Mouse (Mus musculus) midbrain, embryonic 12.5 days (tissue): ENCODE data around the gene Tubb2a. TPM values are rescaled to one million over a fixed set of nuclear protein-coding genes. Genes with fewer than 3 reads are reported as not detected.

ENCODE experiments used
- ATAC-seq: fragments of 200-750 bp; cut with Nextera tagmentation; 2 replicates; pipeline ENCODE4 v1.8.0; 2017; ENCODE audit warnings: low read depth, moderate TSS enrichment, moderate library complexity; ENCODE audit not compliant: low FRiP score
- H3K27ac ChIP-seq: fragments of 300-500 bp; sonication (generic); replicated peaks from 2 replicates; pipeline ENCODE4 v1.5.1; 2016; ENCODE audit warnings: mild to moderate bottlenecking
- H3K27me3 ChIP-seq: fragments of 300-500 bp; sonication (generic); 2 replicates; pipeline ENCODE4 v1.6.1; 2016; ENCODE audit warnings: mild to moderate bottlenecking
- H3K36me3 ChIP-seq: fragments of 300-500 bp; sonication (generic); 2 replicates; pipeline ENCODE4 v1.6.1; 2016
- H3K4me1 ChIP-seq: fragments of 300-500 bp; sonication (generic); 2 replicates; pipeline ENCODE4 v1.6.1; 2016
- H3K4me2 ChIP-seq: fragments of 300-500 bp; sonication (generic); replicated peaks from 2 replicates; pipeline ENCODE4 v1.6.1; 2016; ENCODE audit warnings: mild to moderate bottlenecking, moderate library complexity
- H3K4me3 ChIP-seq: fragments of 300-500 bp; sonication (generic); 2 replicates; pipeline ENCODE4 v1.5.1; 2016; ENCODE audit warnings: mild to moderate bottlenecking
- H3K9ac ChIP-seq: fragments of 300-500 bp; sonication (generic); replicated peaks from 2 replicates; pipeline ENCODE4 v1.6.1; 2016; ENCODE audit warnings: mild to moderate bottlenecking, moderate library complexity
- H3K9me3 ChIP-seq: fragments of 300-500 bp; sonication (generic); 2 replicates; pipeline ENCODE4 v1.6.1; 2016; ENCODE audit warnings: mild to moderate bottlenecking
- WGBS: fragments of 180-500 bp; shearing (Covaris S2); methylation state at CpG from one replicate; pipeline ENCODE4 v1.1.7; 2016; 5-methylcytosine and 5-hydroxymethylcytosine counted together
- polyA plus RNA-seq: library from polyadenylated mRNA; unstranded; fragments of >200 nt; fragmentation: Nextera tagmentation; extraction: Ambion mirVana; gene quantifications from 2 replicates; pipeline ENCODE4 v1.2.1, GENCODE M21; 2016

Tubb2a gene
- polyA plus RNA-seq, 1 experiment from 2014 or later, result 668 TPM

- no peak overlapping the region for H3K4me2 ChIP-seq
- H3K9me3 ChIP-seq, result no peaks in the 10 kb centered on the region
- H3K4me3 ChIP-seq, result no peak overlapping the region
- ATAC-seq, result no peak
- WGBS, result 64% methylated on average over 4 of the region's 4 CpGs
- H3K27ac ChIP-seq, result no peak overlapping the region
- peaks cover 26% of the 10 kb centered on the region for H3K4me1 ChIP-seq
- no peaks in the 10 kb centered on the region for H3K27me3 ChIP-seq
- no peak overlapping the region; the same call in 1 of the 2 replicates for H3K9ac ChIP-seq
- peaks cover 7% of the 10 kb centered on the region for H3K36me3 ChIP-seq
Observed at GRCm38 (mm10) chr13:34070296-34070695, 7.5 kb downstream of the Tubb2a start.

- H3K4me1 ChIP-seq, result peaks cover 10% of the 10 kb centered on the region
- no peak overlapping the region for H3K27ac ChIP-seq
- no peaks in the 10 kb centered on the region for H3K9me3 ChIP-seq
- 45% methylated on average over 1 of the region's 1 CpGs for WGBS
- H3K9ac ChIP-seq, result no peak overlapping the region
- ATAC-seq, result no peak
- H3K4me2 ChIP-seq, result no peak overlapping the region
- H3K36me3 ChIP-seq, result no peaks in the 10 kb centered on the region
- no peaks in the 10 kb centered on the region for H3K27me3 ChIP-seq
- H3K4me3 ChIP-seq, result no peak overlapping the region
Observed at GRCm38 (mm10) chr13:34066351-34066750, 11.5 kb downstream of the Tubb2a start.

DNA sequence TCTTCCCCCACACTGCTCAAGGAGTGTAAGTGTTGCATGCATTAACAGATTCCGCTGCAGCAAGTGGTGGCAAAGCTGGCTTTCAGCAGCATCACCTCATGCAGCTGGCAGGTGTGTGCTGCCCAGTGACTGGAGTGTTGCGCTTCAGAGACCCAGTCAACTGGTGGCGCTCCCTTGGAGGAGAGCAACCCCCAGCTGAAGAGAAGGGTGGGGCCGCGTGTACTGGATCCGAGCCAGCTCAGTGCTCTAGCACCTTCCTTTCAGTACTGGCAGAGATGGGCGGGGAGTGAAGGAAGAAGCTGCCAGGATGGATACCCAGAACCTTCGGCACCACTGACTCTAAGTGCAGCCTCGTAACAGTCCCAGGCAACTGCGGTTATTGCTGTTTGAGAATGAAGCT lies 15.3 kb downstream of the Tubb2a start:
- no peaks in the 10 kb centered on the region for H3K9me3 ChIP-seq
- H3K4me2 ChIP-seq, result no peak overlapping the region
- no peak overlapping the region for H3K4me3 ChIP-seq
- H3K27me3 ChIP-seq, result no peaks in the 10 kb centered on the region
- no peak overlapping the region for H3K9ac ChIP-seq
- WGBS, result 84% methylated on average over 10 of the region's 10 CpGs
- peaks cover 4% of the 10 kb centered on the region; the same call in 1 of the 2 replicates for H3K36me3 ChIP-seq
- no peak for ATAC-seq
- H3K4me1 ChIP-seq, result no peaks in the 10 kb centered on the region
- no peak overlapping the region for H3K27ac ChIP-seq

GRCm38 (mm10) chr13:34060061-34060460 lies 17.7 kb downstream of the Tubb2a start:
- H3K27me3 ChIP-seq, result no peaks in the 10 kb centered on the region
- WGBS, result 90% methylated on average over 9 of the region's 9 CpGs
- no peak overlapping the region for H3K9ac ChIP-seq
- H3K4me1 ChIP-seq, result no peaks in the 10 kb centered on the region
- no peaks in the 10 kb centered on the region for H3K9me3 ChIP-seq
- no peak overlapping the region for H3K4me3 ChIP-seq
- H3K27ac ChIP-seq, result no peak overlapping the region
- no peak overlapping the region for H3K4me2 ChIP-seq
- peaks cover 17% of the 10 kb centered on the region for H3K36me3 ChIP-seq
- ATAC-seq, result no peak

DNA sequence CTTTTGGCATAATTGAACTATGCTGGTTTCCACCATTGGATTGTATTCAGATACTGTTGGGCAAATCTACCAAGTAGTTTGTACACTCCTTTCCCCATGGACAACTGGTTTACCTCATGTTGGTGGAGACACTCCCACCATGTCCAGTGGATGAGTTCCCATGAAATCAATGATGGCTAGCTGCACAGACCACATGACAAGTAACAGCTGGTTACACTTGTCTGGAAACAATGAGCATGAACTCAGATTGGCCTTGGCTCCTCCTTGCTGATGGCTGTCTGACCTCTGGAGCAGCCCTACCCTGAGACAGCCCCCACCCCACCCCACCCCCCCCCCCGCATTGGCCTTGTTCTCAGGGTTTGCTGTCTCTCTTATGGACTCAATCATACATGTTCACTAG lies 20.6 kb downstream of the Tubb2a start:
- WGBS, result 73% methylated on average over 1 of the region's 1 CpGs
- no peak for ATAC-seq
- Histone ChIP-seq H3K9me3 (no peaks in the 10 kb centered on the region), H3K9ac (no peak overlapping the region), H3K27me3 (no peaks in the 10 kb centered on the region), H3K27ac (no peak overlapping the region), H3K36me3 (peaks cover 20% of the 10 kb centered on the region), H3K4me2 (no peak overlapping the region), H3K4me3 (no peak overlapping the region), H3K4me1 (no peaks in the 10 kb centered on the region)

GRCm38 (mm10) chr13:34054983-34055382 lies 22.8 kb downstream of the Tubb2a start:
- WGBS, result 91% methylated on average over 3 of the region's 3 CpGs
- ATAC-seq, result no peak
- H3K4me2 ChIP-seq, result no peak overlapping the region

DNA sequence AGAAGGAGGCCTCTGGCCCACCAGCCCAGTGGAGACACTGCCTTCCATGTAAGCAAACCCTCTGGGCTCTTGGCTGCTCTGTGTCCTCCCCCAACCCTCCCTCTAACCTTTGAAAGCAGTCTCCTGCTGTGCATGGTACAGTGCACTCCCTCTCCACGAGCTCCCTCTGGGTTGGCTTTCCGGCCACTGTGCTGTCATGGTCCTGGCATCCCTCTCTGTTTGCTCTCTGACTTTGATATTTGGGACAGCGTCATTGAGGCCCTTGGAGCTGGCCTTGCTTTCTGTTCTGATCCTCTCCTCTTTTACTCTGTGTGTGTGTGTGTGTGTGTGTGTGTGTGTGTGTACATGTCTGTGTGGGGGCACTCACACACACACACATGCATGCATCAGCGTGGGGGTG lies 23.4 kb downstream of the Tubb2a start:
- Histone ChIP-seq H3K9me3 (no peaks in the 10 kb centered on the region), H3K27ac (no peak overlapping the region), H3K9ac (no peak overlapping the region), H3K27me3 (no peaks in the 10 kb centered on the region), H3K4me3 (no peak overlapping the region), H3K36me3 (peaks cover 28% of the 10 kb centered on the region), H3K4me2 (no peak overlapping the region), H3K4me1 (no peaks in the 10 kb centered on the region)
- no peak for ATAC-seq
- 66% methylated on average over 4 of the region's 4 CpGs for WGBS

More at GRCm38 (mm10) chr13:34054983-34055382, 22.8 kb downstream of the Tubb2a start:
- Histone ChIP-seq H3K4me1 (no peaks in the 10 kb centered on the region), H3K9ac (no peak overlapping the region), H3K27me3 (no peaks in the 10 kb centered on the region), H3K36me3 (peaks cover 27% of the 10 kb centered on the region), H3K27ac (no peak overlapping the region), H3K9me3 (no peaks in the 10 kb centered on the region), H3K4me3 (no peak overlapping the region)

- H3K4me2 ChIP-seq, result no peak overlapping the region
- WGBS, result 82% methylated on average over 13 of the region's 13 CpGs
- H3K9ac ChIP-seq, result no peak overlapping the region
- no peaks in the 10 kb centered on the region for H3K4me1 ChIP-seq
- H3K9me3 ChIP-seq, result no peaks in the 10 kb centered on the region
- H3K36me3 ChIP-seq, result peaks cover 28% of the 10 kb centered on the region
- H3K27me3 ChIP-seq, result no peaks in the 10 kb centered on the region
- ATAC-seq, result no peak
- H3K27ac ChIP-seq, result no peak overlapping the region
- H3K4me3 ChIP-seq, result no peak overlapping the region
Observed at GRCm38 (mm10) chr13:34053673-34054282, 24.0 kb downstream of the Tubb2a start.

DNA sequence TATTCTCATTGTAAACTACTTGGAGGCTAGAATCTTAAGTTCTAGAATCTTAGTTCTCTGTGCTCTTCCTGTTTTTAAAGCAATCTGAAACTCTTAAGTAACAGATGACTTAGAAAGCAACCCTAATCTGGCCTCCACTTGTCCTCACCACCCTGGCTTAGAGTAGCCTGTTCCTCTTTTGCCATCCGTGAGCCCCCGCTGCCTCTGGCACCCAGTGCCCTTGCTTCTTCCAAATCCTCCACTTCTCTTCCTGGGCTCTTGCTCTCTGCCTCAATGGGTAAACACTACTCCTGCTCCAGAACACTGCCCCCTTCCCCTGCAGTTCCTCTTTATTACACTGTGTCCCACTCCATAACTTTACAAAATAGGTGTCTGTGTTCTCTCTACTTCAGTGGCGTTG lies 26.1 kb downstream of the Tubb2a start:
- Histone ChIP-seq H3K9me3 (no peaks in the 10 kb centered on the region), H3K4me3 (no peak overlapping the region), H3K4me1 (no peaks in the 10 kb centered on the region), H3K27ac (no peak overlapping the region), H3K36me3 (peaks cover 33% of the 10 kb centered on the region), H3K4me2 (no peak overlapping the region), H3K9ac (no peak overlapping the region), H3K27me3 (no peaks in the 10 kb centered on the region)
- no peak for ATAC-seq
- WGBS, result 92% methylated on average over 3 of the region's 3 CpGs

DNA sequence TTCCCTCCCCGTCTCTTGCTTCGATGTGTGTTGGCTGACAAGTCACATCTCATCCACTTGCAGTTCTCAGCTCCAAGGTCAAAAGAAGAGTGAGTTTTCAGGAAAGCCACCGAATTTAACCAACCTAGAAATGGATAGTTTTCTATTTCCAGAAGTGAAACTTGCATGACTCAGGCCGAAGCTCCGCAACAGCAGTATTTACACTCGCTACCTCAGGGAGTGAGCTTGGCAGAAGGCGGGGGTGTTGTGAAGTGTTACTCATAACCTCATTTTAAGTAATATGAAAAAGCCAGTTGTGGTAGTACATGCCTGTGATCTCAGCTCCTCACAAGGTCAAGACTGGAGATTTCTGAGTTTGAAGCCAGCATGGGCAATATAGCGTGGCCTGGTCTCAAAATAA lies 27.3 kb downstream of the Tubb2a start:
- no peaks in the 10 kb centered on the region for H3K9me3 ChIP-seq
- H3K36me3 ChIP-seq, result peaks cover 25% of the 10 kb centered on the region
- no peak overlapping the region for H3K4me2 ChIP-seq
- H3K4me1 ChIP-seq, result no peaks in the 10 kb centered on the region
- 96% methylated on average over 8 of the region's 8 CpGs for WGBS
- H3K27ac ChIP-seq, result no peak overlapping the region
- H3K4me3 ChIP-seq, result no peak overlapping the region
- no peaks in the 10 kb centered on the region for H3K27me3 ChIP-seq
- no peak overlapping the region for H3K9ac ChIP-seq
- no peak for ATAC-seq

- WGBS, result 66% methylated on average over 3 of the region's 3 CpGs
- no peak for ATAC-seq
- H3K9ac ChIP-seq, result no peak overlapping the region
- H3K36me3 ChIP-seq, result peaks cover 18% of the 10 kb centered on the region
- H3K9me3 ChIP-seq, result no peaks in the 10 kb centered on the region
- no peak overlapping the region for H3K4me2 ChIP-seq
- no peak overlapping the region for H3K4me3 ChIP-seq
- H3K27ac ChIP-seq, result no peak overlapping the region
- no peaks in the 10 kb centered on the region for H3K4me1 ChIP-seq
- no peaks in the 10 kb centered on the region for H3K27me3 ChIP-seq
Observed at GRCm38 (mm10) chr13:34047526-34047925, 30.3 kb downstream of the Tubb2a start.

GRCm38 (mm10) chr13:34046421-34047012 lies 31.3 kb downstream of the Tubb2a start:
- WGBS, result 43% methylated on average over 11 of the region's 11 CpGs
- peak; percentile 91 for ATAC-seq
- Histone ChIP-seq H3K9ac (no peak overlapping the region), H3K4me3 (no peak overlapping the region), H3K36me3 (peaks cover 14% of the 10 kb centered on the region), H3K4me2 (no peak overlapping the region), H3K4me1 (no peaks in the 10 kb centered on the region), H3K27me3 (no peaks in the 10 kb centered on the region), H3K9me3 (no peaks in the 10 kb centered on the region), H3K27ac (no peak overlapping the region)
